Mouse (Mus musculus): ENCODE measurements around the gene Lzic. TPM values are rescaled to one million over a fixed set of nuclear protein-coding genes. Genes with fewer than 3 reads are reported as not detected.
A peak's percentile ranks its signal among the peaks of the same experiment; 100 is the strongest.

Gene Lzic
- polyA plus RNA-seq, 1 experiment from 2014 or later: 57.6 TPM

GRCm38 (mm10) chr4:149506904-149507303, 21.9 kb downstream of the Lzic start:
- DNase-seq (ENCODE audit: low spot score): no peak
- Histone ChIP-seq H3K9me3 (ENCODE audit: control insufficient read depth, low read length) (no peaks in the 10 kb centered on the region), H3K4me2 (ENCODE audit: low read depth, low read length, severe bottlenecking) (no peak overlapping the region), H3K27ac (ENCODE audit: low read depth, low read length) (no peak overlapping the region), H3K4me3 (ENCODE audit: low read depth, low read length) (no peak overlapping the region), H3K36me3 (ENCODE audit: control insufficient read depth, insufficient read depth, low read length) (no peaks in the 10 kb centered on the region), H3K27me3 (ENCODE audit: control insufficient read depth, insufficient read depth, low read length) (no peaks in the 10 kb centered on the region), H3K4me1 (replicated peaks; ENCODE audit: control insufficient read depth, insufficient read depth, low read length) (peaks cover 6% of the 10 kb centered on the region; the same call in 1 of the 2 replicates), H3K9ac (ENCODE audit: low read length) (no peak overlapping the region)
- 83% methylated on average over 3 of the region's 3 CpGs for WGBS
- no peak for ATAC-seq (replicated peaks; ENCODE audit: low FRiP score)

DNA sequence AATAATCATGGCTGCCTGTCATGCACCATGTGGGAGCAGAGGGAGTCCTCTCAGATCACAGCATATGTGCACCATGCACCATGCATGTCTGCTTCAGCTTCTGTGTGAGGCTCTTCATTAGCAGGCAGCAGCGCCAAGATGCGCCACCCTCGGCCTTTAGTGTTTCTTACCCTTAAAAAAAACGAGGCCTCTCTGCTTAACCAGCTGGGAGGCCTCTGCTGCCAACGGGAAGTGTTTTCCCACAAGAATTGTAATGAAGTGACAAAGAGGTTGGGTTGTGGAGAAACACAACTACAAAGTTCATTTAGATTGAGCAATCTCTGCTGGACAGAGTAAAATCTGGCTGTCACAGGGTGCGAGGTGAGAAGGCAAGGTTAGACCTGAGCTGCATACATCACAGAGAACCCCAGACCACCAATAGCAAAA, 26.2 kb downstream of the Lzic start:
- Histone ChIP-seq H3K4me2 (ENCODE audit: low read depth, low read length, severe bottlenecking) (no peak overlapping the region), H3K27me3 (ENCODE audit: control insufficient read depth, insufficient read depth, low read length) (no peaks in the 10 kb centered on the region), H3K9ac (ENCODE audit: low read length) (no peak overlapping the region), H3K4me1 (replicated peaks; ENCODE audit: control insufficient read depth, insufficient read depth, low read length) (0 out of 2 replicates have a peak, but pooled peaks cover 2% of the 10 kb centered on the region), H3K27ac (ENCODE audit: low read depth, low read length) (no peak overlapping the region), H3K9me3 (ENCODE audit: control insufficient read depth, low read length) (no peaks in the 10 kb centered on the region), H3K36me3 (ENCODE audit: control insufficient read depth, insufficient read depth, low read length) (no peaks in the 10 kb centered on the region), H3K4me3 (ENCODE audit: low read depth, low read length) (no peak overlapping the region)
- WGBS: 56% methylated on average over 6 of the region's 6 CpGs
- ATAC-seq (replicated peaks; ENCODE audit: low FRiP score) (no peak), DNase-seq (ENCODE audit: low spot score) (no peak)

DNA sequence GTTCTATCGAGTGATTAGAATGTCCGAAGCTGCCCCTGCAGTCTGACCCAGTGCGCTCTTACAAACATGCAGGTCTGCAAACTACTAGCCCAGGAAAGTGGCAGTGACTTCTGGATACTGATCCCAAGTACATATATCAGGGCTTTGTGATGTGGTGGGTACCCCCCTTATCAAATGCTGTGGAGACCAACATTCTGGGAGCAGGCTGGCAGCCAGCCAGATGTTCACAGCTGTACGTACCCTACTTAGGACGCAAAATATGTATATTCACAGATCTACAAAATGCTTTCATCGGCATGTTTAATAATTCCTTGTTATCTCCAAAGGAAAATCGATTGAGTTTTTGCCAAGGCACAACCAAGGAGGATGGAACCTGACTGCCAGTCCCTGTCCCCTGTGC, 27.0 kb downstream of the Lzic start:
- ATAC-seq (replicated peaks; ENCODE audit: low FRiP score) (no peak), DNase-seq (ENCODE audit: low spot score) (no peak)
- no peaks in the 10 kb centered on the region for H3K9me3 ChIP-seq (ENCODE audit: control insufficient read depth, low read length)
- WGBS: 95% methylated on average over 7 of the region's 7 CpGs
- H3K36me3 ChIP-seq (ENCODE audit: control insufficient read depth, insufficient read depth, low read length): no peaks in the 10 kb centered on the region
- 0 out of 2 replicates have a peak, but pooled peaks cover 2% of the 10 kb centered on the region for H3K4me1 ChIP-seq (replicated peaks; ENCODE audit: control insufficient read depth, insufficient read depth, low read length)
- no peak overlapping the region for H3K9ac ChIP-seq (ENCODE audit: low read length)
- H3K27ac ChIP-seq (ENCODE audit: low read depth, low read length): no peak overlapping the region
- no peak overlapping the region for H3K4me2 ChIP-seq (ENCODE audit: low read depth, low read length, severe bottlenecking)
- H3K4me3 ChIP-seq (ENCODE audit: low read depth, low read length): no peak overlapping the region
- H3K27me3 ChIP-seq (ENCODE audit: control insufficient read depth, insufficient read depth, low read length): no peaks in the 10 kb centered on the region

- no peaks in the 10 kb centered on the region for H3K27me3 ChIP-seq (ENCODE audit: control insufficient read depth, insufficient read depth, low read length)
- no peak overlapping the region for H3K27ac ChIP-seq (ENCODE audit: low read depth, low read length)
- no peaks in the 10 kb centered on the region for H3K36me3 ChIP-seq (ENCODE audit: control insufficient read depth, insufficient read depth, low read length)
- peaks cover 10% of the 10 kb centered on the region for H3K4me1 ChIP-seq (replicated peaks; ENCODE audit: control insufficient read depth, insufficient read depth, low read length)
- H3K9me3 ChIP-seq (ENCODE audit: control insufficient read depth, low read length): no peaks in the 10 kb centered on the region
- H3K9ac ChIP-seq (ENCODE audit: low read length): no peak overlapping the region
- ATAC-seq (replicated peaks; ENCODE audit: low FRiP score): no peak
- DNase-seq (ENCODE audit: low spot score): no peak
- WGBS: 86% methylated on average over 5 of the region's 5 CpGs
- H3K4me2 ChIP-seq (ENCODE audit: low read depth, low read length, severe bottlenecking): no peak overlapping the region
- no peak overlapping the region for H3K4me3 ChIP-seq (ENCODE audit: low read depth, low read length)
Measured at GRCm38 (mm10) chr4:149515706-149516105, 30.7 kb downstream of the Lzic start.

DNA sequence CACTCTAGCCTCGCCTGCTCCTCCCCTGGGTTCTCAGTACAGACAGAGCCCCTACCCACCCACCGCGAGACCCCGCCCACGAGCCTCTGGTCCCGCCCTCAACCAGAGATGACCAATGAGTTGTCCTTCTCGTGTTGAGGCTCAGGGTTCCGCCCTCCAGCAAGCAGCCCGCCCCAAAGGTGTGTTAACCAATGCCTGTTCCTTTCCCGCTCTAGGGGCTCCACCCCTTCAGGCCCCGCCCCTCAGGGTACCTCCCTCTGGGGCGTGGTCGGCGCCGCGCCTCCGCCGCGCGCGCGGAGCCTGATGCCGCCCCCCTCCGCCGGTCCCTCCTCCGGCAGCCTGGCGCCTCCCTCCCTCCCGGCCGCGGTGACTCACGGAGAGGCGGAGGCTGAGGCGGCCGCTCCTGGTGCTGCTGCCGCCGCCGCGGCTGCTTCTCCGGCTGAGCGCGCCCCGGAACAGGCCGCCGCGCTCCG, 32.9 kb downstream of the Lzic start, which contains the start of gene Ctnnbip1:
Ctnnbip1 (plus strand) TSS at position 369 of the 473 bp plus-strand sequence.
- DNase-seq (ENCODE audit: low spot score): peak; percentile 98
- ATAC-seq (replicated peaks; ENCODE audit: low FRiP score): peak; percentile 98
- Histone ChIP-seq H3K27me3 (ENCODE audit: control insufficient read depth, insufficient read depth, low read length) (no peaks in the 10 kb centered on the region), H3K27ac (ENCODE audit: low read depth, low read length) (no peak within 1 kb of the TSS), H3K9me3 (ENCODE audit: control insufficient read depth, low read length) (no peaks in the 10 kb centered on the region), H3K4me3 (ENCODE audit: low read depth, low read length) (peak within 1 kb of the TSS; percentile 87), H3K4me1 (replicated peaks; ENCODE audit: control insufficient read depth, insufficient read depth, low read length) (peaks cover 8% of the 10 kb centered on the region), H3K9ac (ENCODE audit: low read length) (peak within 1 kb of the TSS; percentile 84), H3K4me2 (ENCODE audit: low read depth, low read length, severe bottlenecking) (peak within 1 kb of the TSS; percentile 69), H3K36me3 (ENCODE audit: control insufficient read depth, insufficient read depth, low read length) (no peaks in the 10 kb centered on the region)
- WGBS: under 1% methylated on average over 36 of the region's 46 CpGs

DNA sequence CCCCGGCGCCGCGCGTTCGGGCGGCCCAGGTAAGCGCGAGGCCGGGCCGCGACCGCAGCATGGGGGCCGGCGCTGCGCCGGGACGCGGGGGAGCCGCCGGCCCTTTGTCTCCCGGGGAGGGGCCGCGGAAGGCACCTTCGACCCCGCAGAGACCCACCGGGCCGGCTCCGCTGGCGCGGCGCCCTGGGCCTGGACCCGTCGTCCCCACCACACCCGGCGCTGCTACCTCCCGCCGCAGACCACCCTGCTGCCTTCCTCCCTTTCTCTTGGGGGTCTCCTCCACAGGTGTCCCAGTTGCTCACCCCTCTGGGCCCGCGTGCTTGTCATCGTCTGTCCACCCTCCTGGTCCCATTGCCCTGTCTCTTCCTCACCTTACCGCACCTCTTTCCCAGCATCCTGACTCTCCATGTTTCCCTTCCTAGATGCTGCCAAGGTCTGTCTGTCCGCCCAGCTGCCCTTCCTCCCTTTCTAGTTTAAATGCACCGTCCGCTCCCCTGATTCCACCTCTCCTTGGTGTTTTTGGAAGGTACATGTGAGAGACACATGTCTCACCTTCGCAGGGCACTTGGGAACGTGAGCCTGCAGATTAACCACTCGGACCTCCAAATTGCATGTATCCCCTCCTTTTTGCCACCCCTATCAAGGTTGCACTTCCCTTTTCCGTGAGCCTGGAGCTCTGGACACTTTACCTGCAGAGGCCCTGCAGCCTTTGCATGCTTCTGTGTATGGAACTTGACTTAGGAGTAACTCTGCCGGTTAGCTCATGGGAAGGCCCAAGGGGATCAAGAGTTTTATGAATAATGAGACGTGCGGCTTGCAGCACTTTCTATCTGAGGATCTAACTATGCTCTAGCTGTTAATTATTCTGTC, 33.6 kb downstream of the Lzic start:
- ATAC-seq (replicated peaks; ENCODE audit: low FRiP score): no peak; the same call in 1 of the 2 replicates
- Histone ChIP-seq H3K9ac (ENCODE audit: low read length) (peak overlapping the region; percentile 84), H3K9me3 (ENCODE audit: control insufficient read depth, low read length) (no peaks in the 10 kb centered on the region), H3K36me3 (ENCODE audit: control insufficient read depth, insufficient read depth, low read length) (no peaks in the 10 kb centered on the region), H3K4me1 (replicated peaks; ENCODE audit: control insufficient read depth, insufficient read depth, low read length) (peaks cover 11% of the 10 kb centered on the region), H3K27me3 (ENCODE audit: control insufficient read depth, insufficient read depth, low read length) (no peaks in the 10 kb centered on the region), H3K27ac (ENCODE audit: low read depth, low read length) (no peak overlapping the region), H3K4me2 (ENCODE audit: low read depth, low read length, severe bottlenecking) (peak overlapping the region; percentile 69), H3K4me3 (ENCODE audit: low read depth, low read length) (peak overlapping the region; percentile 87)
- 6% methylated on average over 27 of the region's 52 CpGs for WGBS
- peak; percentile 71 for DNase-seq (ENCODE audit: low spot score)

- no peaks in the 10 kb centered on the region for H3K36me3 ChIP-seq (ENCODE audit: control insufficient read depth, insufficient read depth, low read length)
- H3K9ac ChIP-seq (ENCODE audit: low read length): no peak overlapping the region
- DNase-seq (ENCODE audit: low spot score): no peak
- H3K27me3 ChIP-seq (ENCODE audit: control insufficient read depth, insufficient read depth, low read length): no peaks in the 10 kb centered on the region
- H3K9me3 ChIP-seq (ENCODE audit: control insufficient read depth, low read length): no peaks in the 10 kb centered on the region
- WGBS: 75% methylated on average over 10 of the region's 10 CpGs
- H3K27ac ChIP-seq (ENCODE audit: low read depth, low read length): no peak overlapping the region
- H3K4me3 ChIP-seq (ENCODE audit: low read depth, low read length): no peak overlapping the region
- H3K4me2 ChIP-seq (ENCODE audit: low read depth, low read length, severe bottlenecking): no peak overlapping the region
- H3K4me1 ChIP-seq (replicated peaks; ENCODE audit: control insufficient read depth, insufficient read depth, low read length): peaks cover 13% of the 10 kb centered on the region
- no peak for ATAC-seq (replicated peaks; ENCODE audit: low FRiP score)
Measured at GRCm38 (mm10) chr4:149521258-149521657, 36.2 kb downstream of the Lzic start.

- H3K4me3 ChIP-seq (ENCODE audit: low read depth, low read length): no peak overlapping the region
- no peak overlapping the region for H3K4me2 ChIP-seq (ENCODE audit: low read depth, low read length, severe bottlenecking)
- no peaks in the 10 kb centered on the region for H3K36me3 ChIP-seq (ENCODE audit: control insufficient read depth, insufficient read depth, low read length)
- no peak for DNase-seq (ENCODE audit: low spot score)
- no peaks in the 10 kb centered on the region for H3K27me3 ChIP-seq (ENCODE audit: control insufficient read depth, insufficient read depth, low read length)
- H3K4me1 ChIP-seq (replicated peaks; ENCODE audit: control insufficient read depth, insufficient read depth, low read length): peaks cover 9% of the 10 kb centered on the region
- H3K9me3 ChIP-seq (ENCODE audit: control insufficient read depth, low read length): no peaks in the 10 kb centered on the region
- no peak for ATAC-seq (replicated peaks; ENCODE audit: low FRiP score)
- H3K9ac ChIP-seq (ENCODE audit: low read length): no peak overlapping the region
- WGBS: 48% methylated on average over 6 of the region's 6 CpGs
- H3K27ac ChIP-seq (ENCODE audit: low read depth, low read length): no peak overlapping the region
Measured at GRCm38 (mm10) chr4:149523961-149524360, 38.9 kb downstream of the Lzic start.
